Mouse (Mus musculus) limb, embryonic 14.5 days (tissue): ENCODE data around the gene Gpd1. TPM values are rescaled to one million over a fixed set of nuclear protein-coding genes. Genes with fewer than 3 reads are reported as not detected.

Experiments used
- ATAC-seq: fragments of 200-750 bp; cut with Nextera tagmentation; 2 replicates; pipeline ENCODE4 v1.8.0; 2017; ENCODE audit warnings: low read depth, moderate number of reproducible peaks, moderate TSS enrichment; ENCODE audit not compliant: low FRiP score
- DNase-seq: peaks from one replicate; pipeline ENCODE4 v3.0.0-alpha.2; 2015; ENCODE audit warnings: low spot score
- H3K27ac ChIP-seq: fragments of 300-500 bp; sonication (generic); replicated peaks from 2 replicates; pipeline ENCODE4 v1.5.1; 2014; ENCODE audit warnings: low read depth, mild to moderate bottlenecking, low read length, moderate library complexity, mixed read lengths
- H3K27me3 ChIP-seq: fragments of 300-500 bp; sonication (generic); 2 replicates; pipeline ENCODE4 v1.6.1; 2014; ENCODE audit warnings: low read length, mixed read lengths; ENCODE audit not compliant: control insufficient read depth, insufficient read depth
- H3K36me3 ChIP-seq: fragments of 300-500 bp; sonication (generic); 2 replicates; pipeline ENCODE4 v1.6.1; 2014; ENCODE audit warnings: mild to moderate bottlenecking, low read length, moderate library complexity, mixed read lengths; ENCODE audit not compliant: control insufficient read depth, insufficient read depth
- H3K4me1 ChIP-seq: fragments of 300-500 bp; sonication (generic); 2 replicates; pipeline ENCODE4 v1.6.1; 2014; ENCODE audit warnings: antibody characterized with exemption, low read length, mixed read lengths; ENCODE audit not compliant: control insufficient read depth, insufficient read depth
- H3K4me2 ChIP-seq: fragments of 300-500 bp; sonication (generic); replicated peaks from 2 replicates; pipeline ENCODE4 v1.6.1; 2014; ENCODE audit warnings: low read depth, mild to moderate bottlenecking, low read length, moderate library complexity; ENCODE audit not compliant: severe bottlenecking
- H3K4me3 ChIP-seq: fragments of 300-500 bp; sonication (generic); replicated peaks from 2 replicates; pipeline ENCODE4 v1.5.1; 2014; ENCODE audit warnings: low read length
- H3K9ac ChIP-seq: fragments of 300-500 bp; sonication (generic); 2 replicates; pipeline ENCODE4 v1.6.1; 2014; ENCODE audit warnings: mild to moderate bottlenecking, low read depth, low read length, moderate library complexity; ENCODE audit not compliant: severe bottlenecking
- H3K9me3 ChIP-seq: fragments of 300-500 bp; sonication (generic); 2 replicates; pipeline ENCODE4 v1.6.1; 2016; ENCODE audit warnings: low read length; ENCODE audit not compliant: control insufficient read depth
- POLR2A ChIP-seq: fragments of 200-500 bp; IDR thresholded peaks from 2 replicates; pipeline ENCODE4 v1.8.0; 2012; ENCODE audit warnings: inconsistent platforms, mild to moderate bottlenecking, moderate library complexity, borderline replicate concordance; ENCODE audit not compliant: insufficient read depth, insufficient read length; ENCODE audit errors: extremely low read depth
- WGBS: fragments of 180-500 bp; shearing (Covaris S2); extraction: QIAGEN DNeasy Blood & Tissue Kit; methylation state at CpG from one replicate; pipeline ENCODE4 v1.1.7; 2014; 5-methylcytosine and 5-hydroxymethylcytosine counted together
- polyA plus RNA-seq, 2 experiments: library from polyadenylated mRNA; depleted of rRNA in 1 of 2; stranded (reverse) in 1 of 2; unstranded in 1 of 2; fragments of >200 nt; fragmentation: Nextera tagmentation in 1 of 2; extraction: Ambion mirVana in 1 of 2; gene quantifications; 2 replicates each; pipeline versions ENCODE4 v1.2.1 to v1.2.3; 2012 to 2014

Gpd1 gene
- polyA plus RNA-seq, 2 experiments: 0.22 to 1.4 TPM

GRCm38 (mm10) chr15:99705440-99706048 is 11.8 kb upstream of the Gpd1 start, which contains the start of gene Gm17349:
Gene Gm17349 (minus strand): TSS chr15:99705490.
- ATAC-seq: no peak
- 72% methylated on average over 11 of the region's 11 CpGs for WGBS
- Histone ChIP-seq H3K36me3 (peaks cover 67% of the 10 kb centered on the region), H3K9me3 (no peaks in the 10 kb centered on the region), H3K27ac (no peak within 1 kb of the TSS), H3K9ac (peak within 1 kb of the TSS; percentile 28; the same call in 1 of the 2 replicates), H3K4me3 (no peak within 1 kb of the TSS), H3K4me2 (no peak within 1 kb of the TSS), H3K27me3 (no peaks in the 10 kb centered on the region), H3K4me1 (peaks cover 19% of the 10 kb centered on the region)
- no peak for TF ChIP-seq POLR2A
- peak; percentile 57 for DNase-seq

GRCm38 (mm10) chr15:99708176-99708575 is 9.1 kb upstream of the Gpd1 start:
- no peak overlapping the region for H3K27ac ChIP-seq
- WGBS: 94% methylated on average over 13 of the region's 13 CpGs
- no peak overlapping the region for H3K9ac ChIP-seq
- ATAC-seq (no peak), DNase-seq (no peak)
- no peak for TF ChIP-seq POLR2A
- no peaks in the 10 kb centered on the region for H3K27me3 ChIP-seq
- H3K4me2 ChIP-seq: no peak overlapping the region
- no peak overlapping the region for H3K4me3 ChIP-seq
- no peaks in the 10 kb centered on the region for H3K9me3 ChIP-seq
- peaks cover 93% of the 10 kb centered on the region for H3K36me3 ChIP-seq
- H3K4me1 ChIP-seq: peaks cover 5% of the 10 kb centered on the region

GRCm38 (mm10) chr15:99710221-99711190 is 6.8 kb upstream of the Gpd1 start:
- Histone ChIP-seq H3K4me3 (no peak overlapping the region), H3K27ac (no peak overlapping the region), H3K4me1 (no peaks in the 10 kb centered on the region), H3K36me3 (peaks cover 91% of the 10 kb centered on the region), H3K9me3 (no peaks in the 10 kb centered on the region), H3K4me2 (no peak overlapping the region), H3K27me3 (no peaks in the 10 kb centered on the region), H3K9ac (no peak overlapping the region)
- DNase-seq: no peak
- WGBS: 90% methylated on average over 10 of the region's 10 CpGs
- no peak for ATAC-seq
- no peak for TF ChIP-seq POLR2A

GRCm38 (mm10) chr15:99711491-99711890 is 5.8 kb upstream of the Gpd1 start:
- Histone ChIP-seq H3K27me3 (no peaks in the 10 kb centered on the region), H3K9ac (no peak overlapping the region), H3K4me2 (no peak overlapping the region), H3K27ac (no peak overlapping the region), H3K9me3 (no peaks in the 10 kb centered on the region), H3K4me1 (no peaks in the 10 kb centered on the region), H3K4me3 (no peak overlapping the region), H3K36me3 (peaks cover 91% of the 10 kb centered on the region)
- WGBS: 63% methylated on average over 3 of the region's 3 CpGs
- ATAC-seq: no peak
- no peak for DNase-seq
- TF ChIP-seq POLR2A: no peak

- DNase-seq: no peak
- H3K9ac ChIP-seq: no peak overlapping the region
- H3K4me1 ChIP-seq: no peaks in the 10 kb centered on the region
- WGBS: 70% methylated on average over 13 of the region's 13 CpGs
- no peak for ATAC-seq
- H3K36me3 ChIP-seq: peaks cover 77% of the 10 kb centered on the region
- no peaks in the 10 kb centered on the region for H3K27me3 ChIP-seq
- no peaks in the 10 kb centered on the region for H3K9me3 ChIP-seq
- no peak overlapping the region for H3K4me2 ChIP-seq
- no peak overlapping the region for H3K4me3 ChIP-seq
- no peak for TF ChIP-seq POLR2A
- no peak overlapping the region for H3K27ac ChIP-seq
Observed at GRCm38 (mm10) chr15:99712666-99713559, 4.4 kb upstream of the Gpd1 start.
